Mouse (Mus musculus) neural tube, embryonic 12.5 days (tissue): Measurements from ENCODE around the gene Smim1. TPM values are rescaled to one million over a fixed set of nuclear protein-coding genes. Genes with fewer than 3 reads are reported as not detected.
A peak's percentile ranks its signal among the peaks of the same experiment; 100 is the strongest.

ENCODE experiments used
- ATAC-seq: fragments of 200-750 bp; cut with Nextera tagmentation; 2 replicates; pipeline ENCODE4 v1.8.0; 2017; ENCODE audit warnings: low read depth, mild to moderate bottlenecking, moderate TSS enrichment, moderate library complexity; ENCODE audit not compliant: low FRiP score
- H3K27ac ChIP-seq: fragments of 300-500 bp; sonication (generic); 2 replicates; pipeline ENCODE4 v1.5.1; 2016
- H3K27me3 ChIP-seq: fragments of 300-500 bp; sonication (generic); replicated peaks from 2 replicates; pipeline ENCODE4 v1.6.1; 2016; ENCODE audit warnings: mild to moderate bottlenecking
- H3K36me3 ChIP-seq: fragments of 300-500 bp; sonication (generic); 2 replicates; pipeline ENCODE4 v1.6.1; 2016; ENCODE audit warnings: mild to moderate bottlenecking
- H3K4me1 ChIP-seq: fragments of 300-500 bp; sonication (generic); 2 replicates; pipeline ENCODE4 v1.6.1; 2016
- H3K4me2 ChIP-seq: fragments of 300-500 bp; sonication (generic); replicated peaks from 2 replicates; pipeline ENCODE4 v1.6.1; 2016; ENCODE audit warnings: mild to moderate bottlenecking
- H3K4me3 ChIP-seq: fragments of 300-500 bp; sonication (generic); 2 replicates; pipeline ENCODE4 v1.5.1; 2016
- H3K9ac ChIP-seq: fragments of 300-500 bp; sonication (generic); 2 replicates; pipeline ENCODE4 v1.6.1; 2016; ENCODE audit warnings: mild to moderate bottlenecking
- H3K9me3 ChIP-seq: fragments of 300-500 bp; sonication (generic); 2 replicates; pipeline ENCODE4 v1.6.1; 2016; ENCODE audit warnings: mild to moderate bottlenecking
- WGBS: fragments of 180-500 bp; shearing (Covaris S2); methylation state at CpG from one replicate; pipeline ENCODE4 v1.1.7; 2016; 5-methylcytosine and 5-hydroxymethylcytosine counted together
- polyA plus RNA-seq: library from polyadenylated mRNA; unstranded; fragments of >200 nt; fragmentation: Nextera tagmentation; extraction: Ambion mirVana; gene quantifications from 2 replicates; pipeline ENCODE4 v1.2.1, GENCODE M21; 2016

Smim1 gene
- polyA plus RNA-seq, 1 experiment from 2014 or later, result 6.4 TPM

- no peaks in the 10 kb centered on the region for H3K9me3 ChIP-seq
- H3K4me2 ChIP-seq, result peak within 1 kb of the TSS; percentile 71
- peaks cover 22% of the 10 kb centered on the region for H3K4me1 ChIP-seq
- ATAC-seq, result peak; percentile 98
- peak within 1 kb of the TSS; percentile 32; the same call in 1 of the 2 replicates for H3K27ac ChIP-seq
- no peaks in the 10 kb centered on the region for H3K27me3 ChIP-seq
- peaks cover 32% of the 10 kb centered on the region for H3K36me3 ChIP-seq
- 1% methylated on average over 68 of the region's 68 CpGs for WGBS
- H3K9ac ChIP-seq, result peak within 1 kb of the TSS; percentile 84
- H3K4me3 ChIP-seq, result peak within 1 kb of the TSS; percentile 90
These were observed 51.4 kb downstream of the Smim1 start, which contains the start of the genes Dffb and Cep104 for GRCm38 (mm10) chr4:153974431-153975291. TSS of gene Dffb (minus strand) at chr4:153975126. TSS of gene Cep104 (plus strand) at chr4:153975194.

Other genes with a start within 250 kb of the Smim1 start
- gene A430005L14Rik, start 69.0 kb downstream of the Smim1 start, polyA plus RNA-seq, result 70.5 and 76.2 TPM in 2 replicates
- 10.1 and 10.8 TPM in 2 replicates for gene Dffb, start 51.1 kb downstream of the Smim1 start, polyA plus RNA-seq
- 21.3 and 24.2 TPM in 2 replicates for gene Cep104, start 51.0 kb downstream of the Smim1 start, polyA plus RNA-seq
- gene Lrrc47, start 14.5 kb downstream of the Smim1 start, polyA plus RNA-seq, result 36.1 and 38.9 TPM in 2 replicates
- gene Ccdc27, start 16.4 kb upstream of the Smim1 start, polyA plus RNA-seq, result not detected in 2 replicates
- gene Trp73, start 114.0 kb upstream of the Smim1 start, polyA plus RNA-seq, result 0.15 and 0.50 TPM in 2 replicates
- gene Wrap73, start 116.1 kb upstream of the Smim1 start, polyA plus RNA-seq, result 44.6 and 46.6 TPM in 2 replicates
- gene Tprgl, start 134.4 kb upstream of the Smim1 start, polyA plus RNA-seq, result 154 and 158 TPM in 2 replicates
- gene Megf6, start 144.5 kb upstream of the Smim1 start, polyA plus RNA-seq, result 17.7 and 18.8 TPM in 2 replicates